Mouse (Mus musculus) myocyte (in vitro differentiated cells): ENCODE results near the gene Myt1l.

ENCODE experiments used
- CEBPB ChIP-seq: IDR thresholded peaks from 2 replicates; pipeline ENCODE4 v1.6.1; 2011; ENCODE audit warnings: mild to moderate bottlenecking, moderate library complexity; ENCODE audit not compliant: poor library complexity, insufficient read depth, severe bottlenecking
- MAX ChIP-seq: IDR thresholded peaks from one replicate; pipeline ENCODE4 v1.6.1; 2011; ENCODE audit warnings: low read depth, mild to moderate bottlenecking, control low read depth
- MYOD1 ChIP-seq, 3 experiments: IDR thresholded peaks; one replicate each; pipeline ENCODE4 v1.6.1; 2011; ENCODE audit warnings: control low read depth in 2 of 3, low read depth in 2 of 3, mild to moderate bottlenecking in 2 of 3, moderate library complexity in 1 of 3; ENCODE audit not compliant: insufficient read length in 2 of 3, control insufficient read depth in 1 of 3
- MYOG ChIP-seq, 3 experiments: IDR thresholded peaks; one replicate each; pipeline ENCODE4 v1.6.1; 2011; ENCODE audit warnings: control low read depth in 2 of 3, low read depth in 2 of 3, mild to moderate bottlenecking in 2 of 3; ENCODE audit not compliant: insufficient read length in 2 of 3, control insufficient read depth in 1 of 3, insufficient read depth in 1 of 3
- POLR2A ChIP-seq: IDR thresholded peaks from one replicate; pipeline ENCODE4 v1.6.1; 2011; ENCODE audit warnings: low read depth, mild to moderate bottlenecking, control low read depth, moderate library complexity; ENCODE audit not compliant: insufficient read length
- POLR2AphosphoS2 ChIP-seq: IDR thresholded peaks from one replicate; pipeline ENCODE4 v1.6.1; 2011; ENCODE audit warnings: low read depth, control low read depth; ENCODE audit not compliant: insufficient read length
- TCF12 ChIP-seq: IDR thresholded peaks from one replicate; pipeline ENCODE4 v1.6.1; 2011; ENCODE audit warnings: mild to moderate bottlenecking, control low read depth; ENCODE audit not compliant: poor library complexity, insufficient read depth, severe bottlenecking
- USF1 ChIP-seq: IDR thresholded peaks from one replicate; pipeline ENCODE4 v1.6.1; 2011; ENCODE audit warnings: low read depth, mild to moderate bottlenecking, control low read depth, moderate library complexity

GRCm38 (mm10) chr12:29789319-29790050, 261.3 kb downstream of the Myt1l start:
- TF ChIP-seq MYOG (IDR thresholded peaks at IDR 0.05; ENCODE audit: control insufficient read depth in 1 of 3, insufficient read depth in 1 of 3, insufficient read length in 2 of 3, low read depth in 2 of 3) (no peak), POLR2A (no peak), USF1 (no peak), POLR2AphosphoS2 (no peak), MAX (no peak), TCF12 (no peak), MYOD1 (IDR thresholded peaks at IDR 0.05; ENCODE audit: control insufficient read depth in 1 of 3, insufficient read length in 2 of 3, low read depth in 2 of 3) (no peak), CEBPB (no peak)
